Mouse (Mus musculus) cerebellum, postnatal 25 days (tissue): ENCODE results near the gene Ccnl2.
A peak's percentile ranks its signal among the peaks of the same experiment; 100 is the strongest.

Experiments
- DNase-seq, 2 experiments: peaks; one replicate each; pipeline ENCODE4 v3.0.0; 2021; ENCODE audit warnings: mixed read lengths in 2 of 2

Ccnl2 gene

DNA sequence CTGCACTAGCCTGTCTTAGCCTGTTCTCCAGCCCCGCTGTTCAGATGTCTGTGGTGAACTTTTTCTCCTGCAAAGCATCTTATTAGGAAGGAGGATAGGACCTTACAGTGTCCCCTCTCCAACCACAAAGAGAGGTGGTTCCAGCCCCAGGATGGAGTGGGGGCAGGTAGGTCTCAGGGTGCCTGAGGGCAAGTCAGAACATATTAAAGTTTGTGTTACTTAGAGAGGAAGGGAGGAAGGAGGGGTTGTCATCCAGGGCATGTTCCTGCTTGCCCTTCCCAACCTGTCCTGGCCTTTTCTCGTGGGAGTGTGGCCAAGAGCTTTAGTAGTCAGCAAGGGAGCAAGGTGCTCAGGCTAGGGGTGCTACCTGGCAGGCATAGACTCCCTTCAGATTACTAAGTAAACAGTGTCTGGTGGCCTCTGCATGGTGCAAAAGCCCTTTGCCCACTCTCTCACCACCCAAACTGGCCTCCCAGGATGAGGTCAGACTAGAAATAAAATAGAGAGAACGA, 21.6 kb upstream of the Ccnl2 start:
- no peak for DNase-seq

DNA sequence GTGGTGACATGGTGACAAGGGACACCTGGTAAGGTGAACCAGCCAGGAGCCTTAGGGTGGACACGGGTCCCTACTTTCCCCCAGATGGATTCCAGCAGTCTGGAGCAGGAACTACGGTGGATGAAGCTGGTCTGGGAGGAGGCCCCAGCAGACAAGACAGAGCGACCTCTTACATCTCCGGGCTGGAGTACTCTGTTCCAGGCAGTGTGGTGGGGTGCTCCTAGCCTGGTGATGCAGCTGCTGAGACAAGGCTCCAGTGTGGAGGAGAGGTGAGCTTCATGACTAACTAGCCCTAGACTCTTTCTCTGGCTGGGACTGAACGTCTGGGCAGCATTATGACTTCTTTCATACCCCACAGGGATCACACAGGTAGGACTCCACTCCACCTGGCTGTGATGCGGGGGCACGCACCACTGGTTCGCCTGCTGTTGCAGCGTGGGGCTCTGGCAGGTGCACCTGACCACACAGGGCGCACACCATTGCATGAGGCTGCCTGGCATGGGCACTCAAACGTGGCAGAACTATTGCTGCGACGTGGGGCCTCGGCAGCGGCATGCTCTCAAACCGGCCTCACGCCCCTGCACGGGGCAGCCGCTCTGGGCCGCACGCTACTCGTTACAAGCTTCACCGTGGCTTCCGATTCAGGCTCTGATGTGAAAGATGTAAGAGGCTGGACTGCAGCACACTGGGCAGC, 20.9 kb upstream of the Ccnl2 start:
- no peak for DNase-seq

DNA sequence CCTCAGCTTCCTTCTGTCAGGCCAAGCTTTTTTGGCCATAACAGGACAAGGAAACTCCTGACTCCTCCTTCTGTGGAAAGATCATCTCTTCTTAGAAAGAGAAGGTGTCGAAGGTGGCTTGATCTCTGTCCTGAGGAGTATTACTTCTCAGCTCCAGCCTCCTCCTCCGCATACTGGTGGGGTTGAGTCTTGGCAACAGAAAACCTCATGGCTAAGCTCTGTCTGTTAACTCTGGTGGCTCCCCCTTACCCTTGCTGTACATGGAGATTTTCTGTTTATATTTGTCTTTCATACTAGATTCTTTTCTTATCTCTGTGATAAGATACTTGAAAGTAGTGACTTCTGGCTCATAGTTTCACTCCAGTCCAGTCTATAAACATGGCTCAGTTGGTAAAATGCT, 18.6 kb upstream of the Ccnl2 start:
- DNase-seq: no peak

DNA sequence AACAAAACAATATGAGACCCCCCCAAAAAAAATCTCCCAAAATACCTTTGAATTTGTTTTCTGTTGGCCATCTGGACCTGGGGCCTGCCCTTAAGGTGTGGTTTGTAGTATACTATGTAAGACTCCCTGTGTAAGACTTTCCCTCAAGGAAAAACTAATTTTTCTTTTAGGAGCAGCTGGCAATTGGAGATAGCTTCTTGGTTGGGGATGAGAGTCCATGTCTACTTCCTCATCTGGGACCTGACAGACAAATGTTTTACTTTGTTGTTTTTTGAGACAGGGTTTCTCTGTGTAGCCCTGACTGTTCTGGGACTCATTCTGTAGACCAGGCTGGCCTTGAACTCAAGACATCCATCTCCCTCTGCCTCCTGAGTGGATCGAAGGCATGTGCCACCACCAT, 10.2 kb upstream of the Ccnl2 start:
- no peak for DNase-seq

DNA sequence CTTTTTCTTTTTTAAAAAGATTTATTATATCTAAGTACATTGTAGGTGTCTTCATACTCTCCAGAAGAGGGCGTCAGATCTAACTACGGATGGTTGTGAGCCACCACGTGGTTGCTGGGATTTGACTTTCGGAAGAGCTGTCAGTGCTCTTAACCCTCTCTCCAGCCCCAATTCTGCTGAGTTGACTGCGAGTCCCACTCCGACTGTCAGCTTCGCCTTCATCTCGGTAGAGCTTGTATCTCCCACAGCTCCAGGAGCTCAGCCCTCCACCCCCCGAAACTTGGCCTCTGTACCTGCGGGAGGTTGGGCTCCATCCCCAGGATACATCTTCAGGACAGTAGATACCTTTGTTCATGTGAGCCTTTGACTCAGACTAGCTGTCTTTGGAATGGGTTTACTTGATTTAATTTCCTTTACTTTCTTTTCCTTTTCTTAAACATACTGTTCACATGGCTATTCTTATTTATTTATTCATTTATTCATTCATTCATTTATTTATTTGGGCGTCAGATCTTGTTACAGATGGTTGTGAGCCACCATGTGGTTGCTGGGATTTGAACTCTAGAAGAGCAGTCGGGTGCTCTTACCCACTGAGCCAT, 9.4 kb upstream of the Ccnl2 start, which contains the start of gene Mrpl20:
TSS of gene Mrpl20 (plus strand) at position 138 of the 599 bp plus-strand sequence.
- DNase-seq: peak in 1 of 2 experiments; percentile 25

DNA sequence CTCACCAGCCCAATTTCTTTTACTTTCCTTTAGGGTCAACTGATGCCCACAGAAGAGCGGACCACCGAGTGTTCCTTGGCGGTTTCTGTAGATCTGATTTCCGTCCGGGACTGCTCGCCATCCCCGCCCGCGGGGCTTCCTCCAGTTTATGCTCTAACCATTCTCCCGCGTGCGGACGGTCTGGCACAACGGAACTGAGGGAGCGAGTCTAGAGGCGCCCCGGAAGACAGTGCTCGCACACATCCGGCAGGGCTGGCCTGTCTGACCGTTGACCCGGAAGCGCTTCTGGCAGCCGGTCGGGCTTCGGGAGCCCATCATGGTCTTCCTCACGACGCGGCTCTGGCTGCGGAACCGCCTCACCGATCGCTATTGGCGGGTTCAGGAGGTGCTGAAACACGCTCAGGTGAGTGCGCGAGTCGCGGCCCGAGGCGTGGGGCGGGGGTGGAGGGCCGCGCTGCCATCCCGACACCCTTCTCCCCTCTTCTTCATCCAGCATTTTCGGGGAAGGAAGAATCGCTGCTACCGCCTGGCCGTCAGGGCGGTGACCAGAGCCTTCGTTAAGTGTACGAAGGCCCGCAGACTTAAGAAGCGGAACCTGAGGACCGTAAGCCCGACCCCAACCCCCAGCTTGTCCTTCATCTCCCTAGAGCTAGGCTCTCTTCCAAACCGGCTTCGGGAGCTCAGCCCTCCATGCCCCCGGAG, 8.8 kb upstream of the Ccnl2 start:
- DNase-seq: peak; percentile 98

DNA sequence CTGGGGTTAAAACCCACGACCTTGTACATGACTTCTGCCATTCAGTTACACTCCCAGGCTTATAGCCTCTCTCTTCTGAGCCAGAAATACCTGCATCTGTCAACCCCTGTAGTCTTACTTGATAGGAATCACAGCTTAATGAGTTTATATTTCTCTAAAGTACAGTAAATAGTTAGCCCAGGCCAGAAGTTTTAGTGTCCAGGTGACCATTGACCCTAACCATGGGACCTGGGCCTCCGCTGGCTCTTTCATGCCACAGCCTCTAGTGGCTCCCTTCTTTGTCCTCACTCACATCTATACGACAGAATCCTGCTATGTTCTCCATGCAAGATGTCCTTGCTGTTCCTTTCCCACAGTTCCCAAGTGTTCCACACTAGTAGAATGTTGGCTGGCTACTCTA, 4.4 kb upstream of the Ccnl2 start:
- no peak for DNase-seq

DNA sequence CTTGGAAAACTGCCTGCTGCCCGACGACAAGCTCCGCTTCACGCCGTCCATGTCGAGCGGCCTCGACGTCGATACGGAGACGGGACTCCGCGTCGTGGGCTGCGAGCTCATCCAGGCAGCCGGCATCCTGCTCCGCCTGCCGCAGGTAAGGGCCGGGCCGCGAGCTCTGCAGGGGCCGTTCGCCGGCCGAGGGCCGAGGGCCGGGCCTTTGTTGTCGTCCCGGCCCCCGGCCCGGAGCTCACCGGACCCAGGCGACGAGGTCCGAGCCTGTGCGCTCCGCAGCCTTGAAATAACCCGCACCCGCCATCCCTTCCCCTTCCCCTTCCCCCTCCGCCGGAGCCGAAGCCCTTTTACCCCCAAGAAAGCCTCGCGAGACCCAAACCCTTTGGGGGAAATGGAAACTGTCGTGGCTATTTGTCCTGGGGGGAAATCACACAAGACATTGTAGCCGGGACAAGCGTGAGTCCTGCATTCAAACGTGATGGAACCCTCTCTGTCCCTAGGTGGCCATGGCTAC, 434 bp downstream of the Ccnl2 start:
- no peak for DNase-seq

DNA sequence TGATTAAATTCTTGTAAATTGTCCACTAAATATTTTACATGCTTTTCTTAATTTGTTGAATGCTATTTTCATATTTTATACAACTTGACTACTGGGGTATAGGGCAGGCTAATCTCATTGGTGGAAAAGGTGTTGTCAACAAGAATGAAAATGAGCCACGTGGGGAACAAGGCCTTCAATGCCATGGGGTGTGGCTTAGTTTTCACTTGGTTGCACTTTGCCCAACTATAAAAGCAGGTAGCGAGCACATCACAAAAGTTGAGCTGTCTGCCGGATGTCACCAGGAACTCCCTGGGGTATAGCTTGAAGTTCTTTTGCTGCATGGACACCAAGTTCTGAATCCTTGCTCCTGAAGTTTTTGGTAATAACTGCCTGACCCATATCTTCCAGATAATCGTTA, 5.2 kb downstream of the Ccnl2 start:
- DNase-seq: no peak

DNA sequence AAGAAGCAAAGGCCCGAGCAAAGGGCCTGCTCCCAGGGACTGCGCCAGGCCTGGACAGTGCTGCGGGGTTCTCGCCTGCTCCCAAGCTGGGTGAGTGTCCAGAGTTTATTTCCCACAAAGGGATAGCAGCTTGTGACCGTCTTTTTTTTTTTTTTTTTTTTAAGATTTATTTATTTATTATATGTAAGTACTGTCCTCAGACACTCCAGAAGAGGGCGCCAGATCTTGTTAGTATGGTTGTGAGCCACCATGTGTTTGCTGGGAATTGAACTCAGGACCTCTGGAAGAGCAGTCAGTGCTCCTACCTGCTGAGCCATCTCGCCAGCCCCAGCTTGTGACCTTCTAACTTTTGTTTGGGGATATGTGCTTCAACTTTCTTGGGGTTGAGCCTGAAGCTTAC, 8.7 kb downstream of the Ccnl2 start:
- DNase-seq: peak in 1 of 2 experiments; percentile 43

DNA sequence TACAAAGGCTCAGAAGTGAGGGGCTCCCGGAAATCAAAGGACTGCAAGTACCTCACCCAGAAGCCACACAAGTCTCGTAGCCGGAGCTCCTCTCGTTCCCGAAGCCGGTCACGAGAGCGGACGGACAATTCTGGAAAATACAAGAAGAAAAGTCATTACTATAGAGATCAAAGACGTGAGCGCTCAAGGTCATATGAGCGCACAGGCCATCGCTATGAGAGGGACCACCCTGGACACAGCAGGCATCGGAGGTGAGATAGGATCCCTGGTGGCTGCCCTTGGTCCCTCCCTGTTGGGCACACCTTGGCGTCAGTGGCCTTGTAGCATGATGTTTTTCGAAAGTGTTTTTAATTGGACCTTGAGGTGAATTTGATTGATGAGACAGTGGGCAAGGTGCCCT, 11.2 kb downstream of the Ccnl2 start:
- DNase-seq: no peak

DNA sequence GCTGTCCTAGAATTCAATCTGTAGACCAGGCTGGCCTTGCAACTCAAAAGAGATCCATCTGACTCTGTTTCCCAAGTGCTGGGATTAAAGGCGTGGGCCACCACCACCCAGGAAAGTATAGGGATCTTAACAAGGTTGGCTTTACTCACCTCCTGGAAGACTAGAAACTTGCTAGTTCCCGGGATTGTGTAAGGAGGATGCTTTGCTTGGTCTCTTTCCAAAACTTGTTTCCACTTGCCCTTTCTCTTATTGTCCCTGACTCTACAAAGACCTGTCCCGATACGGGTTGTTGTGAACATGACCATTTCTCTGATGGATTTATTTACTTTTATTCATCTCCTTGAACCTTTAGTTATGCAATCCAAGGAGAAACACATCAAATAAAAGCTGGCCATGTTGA, 17.6 kb downstream of the Ccnl2 start:
- no peak for DNase-seq

DNA sequence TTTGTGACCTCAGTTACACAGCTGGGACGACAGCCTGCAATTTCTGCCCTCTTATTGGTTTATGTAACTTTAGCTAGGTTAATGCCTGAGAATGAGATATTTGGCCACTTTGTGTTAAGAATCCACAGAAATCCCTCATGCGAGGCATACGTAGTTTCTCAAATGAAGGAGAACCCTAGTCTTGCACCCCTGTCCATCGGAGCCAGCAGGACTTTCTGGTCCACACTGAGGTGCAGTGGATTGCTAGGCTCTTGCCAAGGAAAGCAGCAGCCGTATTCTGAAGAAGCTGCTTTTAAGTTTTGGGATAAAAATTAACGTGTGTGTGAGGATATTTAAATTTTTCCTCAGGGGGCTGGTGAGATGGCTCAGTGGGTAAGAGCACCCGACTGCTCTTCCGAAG, 18.3 kb downstream of the Ccnl2 start:
- no peak for DNase-seq

DNA sequence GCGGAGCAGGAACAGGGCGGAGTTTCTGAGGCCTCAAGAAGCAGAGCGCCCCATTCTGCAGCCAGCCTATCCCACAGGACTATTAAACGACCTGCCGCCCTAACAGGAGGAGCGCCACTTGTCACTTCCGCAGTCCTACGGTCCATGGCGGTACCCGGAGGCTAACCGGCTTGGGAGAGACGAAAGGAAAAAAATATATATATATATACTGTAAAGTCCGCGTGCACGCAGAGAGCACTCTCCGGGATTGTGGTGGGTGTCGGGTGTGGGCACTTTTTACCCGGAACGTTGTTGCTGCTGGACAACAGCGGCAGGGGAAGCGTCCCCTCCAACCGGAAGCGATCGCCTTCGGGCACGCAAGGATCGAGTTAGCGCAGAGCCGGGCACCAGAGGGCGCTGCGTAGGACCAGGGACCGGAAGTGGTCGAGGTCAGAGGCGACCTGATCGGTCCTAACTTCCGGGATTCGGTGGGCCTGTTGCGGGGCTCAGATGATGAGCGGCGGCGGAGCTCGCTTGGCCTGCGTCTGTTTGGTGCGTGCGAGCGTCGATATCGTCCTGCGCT, 19.0 kb downstream of the Ccnl2 start, which contains the start of gene Aurkaip1:
TSS of gene Aurkaip1 (plus strand) at position 68 of the 562 bp plus-strand sequence.
- DNase-seq: peak; percentile 97 to 98

DNA sequence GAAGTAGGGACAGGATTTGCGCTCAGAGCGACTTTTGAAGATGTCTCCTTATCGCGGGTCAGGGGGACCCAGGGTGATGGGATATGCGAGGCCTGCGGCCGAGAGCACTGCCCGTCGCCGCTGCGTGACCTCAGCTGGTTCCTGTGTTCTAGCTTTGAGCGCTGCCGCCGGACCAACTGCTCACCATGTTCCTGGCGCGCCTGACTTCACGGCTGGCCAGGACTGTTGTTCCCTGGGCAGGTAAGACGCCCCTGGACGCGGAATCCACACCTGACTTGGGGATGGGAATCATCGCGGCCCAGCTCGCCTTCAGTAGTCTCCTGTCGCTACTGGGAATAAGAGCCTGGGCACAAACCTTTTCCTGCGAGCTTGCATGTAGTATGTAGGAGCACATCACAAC, 19.5 kb downstream of the Ccnl2 start:
- peak in 1 of 2 experiments; percentile 60 for DNase-seq

DNA sequence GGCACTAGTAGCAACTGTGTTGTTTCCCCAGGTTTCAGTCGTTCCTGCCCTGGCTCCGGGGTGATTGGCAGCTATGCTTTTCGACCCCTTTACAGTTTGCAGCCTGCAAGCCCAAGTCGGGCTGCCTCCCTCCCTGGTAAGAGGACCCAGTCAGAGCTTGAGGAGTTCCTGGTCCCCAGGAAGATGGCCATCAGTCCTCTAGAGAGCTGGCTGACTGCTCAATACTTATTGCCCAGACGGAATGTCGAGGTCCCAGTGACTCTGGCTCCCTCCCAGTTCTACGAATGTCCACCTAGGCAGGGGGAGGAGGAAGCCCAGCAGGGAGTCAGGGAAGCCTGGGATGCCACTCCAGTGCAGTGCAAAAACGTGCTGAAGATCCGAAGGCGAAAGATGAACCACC, 20.0 kb downstream of the Ccnl2 start:
- DNase-seq: no peak

DNA sequence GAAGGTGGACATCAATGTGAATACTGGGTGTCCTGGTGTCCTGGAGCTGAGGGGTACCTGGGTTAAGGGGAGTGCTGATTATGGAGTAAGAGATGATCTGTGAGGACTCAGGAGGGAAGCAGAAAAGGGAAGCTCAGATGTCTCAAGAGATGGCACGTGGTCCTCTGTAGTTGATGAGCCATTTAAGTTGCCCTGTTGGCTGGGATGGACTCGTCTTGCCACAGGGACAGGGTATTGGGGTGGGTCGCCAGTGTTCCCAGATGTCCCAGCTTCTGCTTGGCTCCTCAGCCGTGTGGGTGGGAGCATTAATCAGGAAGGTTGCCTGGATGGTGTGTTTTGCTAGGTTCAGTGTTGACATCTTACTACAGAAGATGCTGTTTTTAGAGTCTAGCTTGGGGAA, 20.9 kb downstream of the Ccnl2 start:
- DNase-seq: no peak

DNA sequence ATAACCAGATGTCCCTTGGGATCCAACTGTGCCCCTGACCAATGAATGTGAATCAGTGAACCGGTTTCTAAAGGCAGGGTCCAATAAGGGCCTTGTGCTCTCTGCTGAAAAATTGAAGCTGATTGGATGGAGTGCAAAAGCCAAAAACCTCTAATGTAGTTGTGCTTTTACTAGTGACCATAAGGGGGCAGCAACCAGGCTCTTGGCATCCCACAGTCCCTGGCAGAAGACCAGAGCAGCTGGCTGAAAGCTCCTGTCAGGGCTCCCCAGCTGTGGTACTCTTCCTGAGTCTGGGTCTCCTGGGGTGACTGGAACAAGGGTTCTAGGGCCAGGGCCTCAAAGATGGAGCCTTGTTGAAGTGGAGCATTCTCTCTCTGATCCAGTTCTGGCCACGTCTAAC, 21.5 kb downstream of the Ccnl2 start:
- peak; percentile 66 to 78 for DNase-seq

DNA sequence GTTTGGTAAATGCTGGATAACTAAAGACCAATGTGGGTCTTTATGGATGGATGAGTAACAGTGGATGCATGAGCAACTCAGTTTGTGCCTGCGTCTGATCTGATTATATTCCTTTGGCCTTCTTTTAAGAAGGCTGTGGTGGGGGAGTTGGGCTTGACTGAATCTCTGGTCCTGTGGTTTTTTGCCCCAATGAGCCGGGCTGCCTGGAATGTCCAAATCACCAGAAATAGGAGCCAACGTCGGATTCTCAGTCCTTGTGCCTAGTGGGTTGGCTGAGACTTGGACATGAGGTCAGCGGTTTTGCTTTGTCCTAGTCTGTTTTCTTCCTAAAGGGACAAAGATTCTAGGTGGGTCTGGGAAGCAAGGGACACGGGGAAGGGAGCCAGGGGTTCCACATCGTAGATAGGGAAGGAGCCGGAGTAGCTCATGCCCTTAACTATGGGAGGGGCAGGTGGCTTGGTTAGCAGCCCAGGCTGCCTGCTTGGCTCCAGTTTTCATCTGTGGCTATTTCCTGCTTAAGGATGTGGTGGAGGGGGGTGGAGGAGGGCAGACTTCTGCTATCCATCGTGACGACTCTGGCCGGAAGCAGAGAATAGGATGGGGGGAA, 25.2 kb downstream of the Ccnl2 start:
- no peak for DNase-seq

DNA sequence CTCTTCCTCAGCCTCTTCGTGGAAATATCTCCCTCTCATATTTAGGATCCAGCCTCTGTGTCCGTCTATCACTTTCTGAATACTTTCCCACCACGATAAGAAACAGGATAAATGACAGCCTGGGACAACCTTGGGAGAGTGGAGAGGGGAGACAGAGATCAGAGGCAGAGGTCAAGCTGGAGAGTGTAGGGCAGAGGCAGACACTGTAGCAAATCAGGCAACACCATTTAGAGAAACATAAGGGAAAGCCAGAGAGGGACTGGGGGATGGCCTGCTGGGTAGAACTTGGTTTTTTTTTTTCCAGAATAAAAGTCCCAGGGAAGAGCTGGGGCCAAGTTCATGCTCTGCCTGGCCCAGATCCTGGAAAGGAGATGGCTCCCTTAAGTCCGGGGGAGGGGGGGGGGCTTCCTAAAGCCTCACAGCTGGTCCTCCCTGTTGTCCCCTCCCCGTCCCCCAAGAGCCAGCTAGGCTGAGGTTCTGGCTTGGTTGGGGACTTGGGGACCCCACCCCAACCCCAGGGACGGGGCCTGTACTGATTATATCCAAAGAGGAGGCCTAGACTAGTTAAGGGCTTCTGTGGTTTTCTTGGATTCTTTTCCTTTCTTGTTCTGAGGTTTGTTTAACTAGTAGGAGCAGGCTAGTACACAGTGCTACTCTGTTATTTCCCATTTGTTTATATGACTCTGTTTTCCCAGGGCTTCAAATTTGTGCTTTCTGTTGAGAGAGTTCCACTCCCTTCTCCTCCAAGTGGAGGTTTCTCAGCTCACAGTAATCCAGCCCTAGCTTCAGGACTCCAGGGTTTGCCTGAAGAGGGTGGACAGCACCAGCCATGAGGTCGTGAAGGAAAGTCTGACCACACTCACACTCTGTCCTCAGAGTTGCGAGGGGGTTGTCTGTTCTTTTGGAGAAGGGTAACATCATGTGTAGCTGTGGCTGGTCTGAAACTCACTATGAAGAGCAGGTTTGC, 26.2 kb downstream of the Ccnl2 start:
- DNase-seq: no peak

DNA sequence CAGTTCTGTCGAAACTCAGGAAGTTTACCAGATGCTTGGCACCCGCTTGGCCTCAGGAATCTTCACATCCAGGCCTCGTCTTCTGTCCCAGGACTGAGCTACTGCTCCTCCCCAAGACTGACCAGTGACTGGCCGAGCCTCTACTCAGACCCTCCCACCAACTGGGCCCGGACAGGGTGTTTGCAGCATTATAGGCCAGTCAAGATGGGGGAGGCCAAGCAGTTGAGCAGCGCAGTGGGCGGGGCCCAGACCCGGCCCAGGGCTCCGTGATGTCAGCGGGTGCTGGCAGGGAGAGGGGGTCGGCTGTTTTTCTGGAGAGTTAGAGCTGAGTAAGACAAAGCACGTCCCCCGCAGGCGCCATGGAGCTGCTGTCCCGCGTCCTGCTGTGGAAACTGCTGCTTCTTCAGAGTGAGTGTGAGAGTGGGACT, 27.2 kb downstream of the Ccnl2 start, which contains the start of gene Mxra8:
TSS of gene Mxra8 (plus strand) at position 198 of the 428 bp plus-strand sequence.
- DNase-seq: peak in 1 of 2 experiments; percentile 44
